Mouse (Mus musculus) erythroblast, adult 5-6 weeks (primary cell): ENCODE results near the gene Adssl1. TPM values are rescaled to one million over a fixed set of nuclear protein-coding genes. Genes with fewer than 3 reads are reported as not detected.

ENCODE experiments used
- ATAC-seq: replicated peaks from 2 replicates; pipeline ENCODE4 v1.8.0; 2016; ENCODE audit warnings: moderate number of reproducible peaks, mild to moderate bottlenecking, moderate TSS enrichment, inconsistent platforms; ENCODE audit not compliant: poor library complexity, low FRiP score, severe bottlenecking
- total RNA-seq, 2 experiments: library from RNA; stranded (forward) in 1 of 2; stranded (reverse) in 1 of 2; fragments of 150-400 nt in 1 of 2; fragments of 200-764, 138-1000 nt in 1 of 2; gene quantifications; 2 replicates each; pipeline versions ENCODE4 v1.2.3 to v1.2.4; 2015 to 2017; ENCODE audit warnings: low replicate concordance in 2 of 2

Gene Adssl1
- total RNA-seq, 2 experiments from 2014 or later: 24.4 to 32.3 TPM

DNA sequence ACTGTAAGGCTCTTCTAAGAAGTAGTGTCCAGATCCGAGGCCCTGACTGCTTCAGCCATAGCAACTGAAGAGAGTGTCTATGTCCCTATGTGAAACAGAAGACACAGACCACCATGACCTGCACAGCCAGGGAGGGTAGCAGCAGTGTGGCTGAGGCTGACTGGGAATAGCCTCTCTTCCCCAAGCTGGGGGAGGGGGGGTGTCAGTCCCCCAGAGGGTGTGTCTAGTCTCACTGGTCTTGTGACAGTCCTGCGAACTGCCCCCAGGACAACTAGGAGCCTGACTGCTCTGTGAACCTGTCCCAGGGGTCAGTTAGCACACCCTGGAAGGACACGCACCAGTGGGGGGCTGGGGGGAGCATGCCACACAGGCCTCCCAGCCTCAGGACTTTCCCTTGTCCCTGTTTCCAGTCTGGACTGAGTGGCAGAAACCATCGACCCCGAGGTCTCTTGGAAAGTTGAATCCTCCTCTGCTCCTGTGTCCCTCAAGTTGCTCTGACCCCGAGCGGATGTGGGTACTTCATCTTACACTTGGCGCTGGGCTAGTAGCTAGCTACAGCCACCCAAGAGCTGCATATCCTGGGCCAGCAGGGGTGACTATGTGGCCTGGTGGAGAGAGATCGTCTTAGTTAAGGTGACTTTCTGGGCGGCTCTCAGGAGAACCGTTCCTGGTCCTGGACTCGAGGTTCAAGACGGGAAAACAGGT is 712 bp upstream of the Adssl1 start:
- no peak for ATAC-seq

GRCm38 (mm10) chr12:112620354-112621061 is 663 bp downstream of the Adssl1 start:
- no peak for ATAC-seq

DNA sequence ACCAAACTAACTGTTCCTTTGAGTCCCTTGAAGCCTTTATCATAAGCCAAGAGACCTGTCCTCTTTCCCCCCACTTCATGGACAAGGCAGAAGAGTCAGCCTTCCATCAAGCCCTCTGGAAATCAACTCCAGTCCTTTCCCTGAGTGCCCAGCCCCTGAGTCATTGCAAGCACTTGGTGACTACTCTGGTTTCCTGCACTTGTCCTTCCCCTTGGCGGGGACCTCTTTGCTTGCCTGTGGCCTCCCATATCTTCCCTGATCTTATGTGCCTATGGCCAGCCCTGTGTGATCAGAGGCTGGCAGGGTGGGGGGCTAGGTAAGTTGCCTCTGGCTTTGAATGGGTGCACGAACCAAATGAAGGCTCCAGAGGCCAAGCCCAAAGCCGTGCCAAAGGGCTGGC is 2.1 kb downstream of the Adssl1 start:
- ATAC-seq: no peak

- ATAC-seq: peak; percentile 51; the same call in 1 of the 2 replicates
These were observed 3.9 kb downstream of the Adssl1 start for GRCm38 (mm10) chr12:112623742-112624141.

DNA sequence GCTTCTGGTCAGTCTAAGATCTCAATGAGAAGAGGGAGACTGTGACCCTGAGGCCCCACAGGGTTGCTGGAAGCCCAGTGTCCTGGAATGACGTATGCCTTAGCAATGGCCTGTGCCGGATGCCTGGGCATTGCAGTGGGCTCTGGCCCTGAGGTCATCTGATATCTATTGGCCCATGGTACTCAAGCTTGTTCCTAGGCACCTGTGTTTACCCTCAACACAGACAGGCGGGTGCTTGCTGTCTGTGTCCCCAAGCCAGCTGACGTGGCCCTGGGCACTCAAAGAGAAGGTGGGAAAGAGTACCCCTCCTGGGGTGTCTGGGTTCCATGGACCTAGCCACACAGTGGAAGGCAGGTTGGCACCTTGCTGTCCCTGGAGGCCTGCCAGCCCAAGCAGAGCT is 5.9 kb downstream of the Adssl1 start:
- no peak for ATAC-seq

GRCm38 (mm10) chr12:112626455-112626854 is 6.6 kb downstream of the Adssl1 start:
- ATAC-seq: no peak

DNA sequence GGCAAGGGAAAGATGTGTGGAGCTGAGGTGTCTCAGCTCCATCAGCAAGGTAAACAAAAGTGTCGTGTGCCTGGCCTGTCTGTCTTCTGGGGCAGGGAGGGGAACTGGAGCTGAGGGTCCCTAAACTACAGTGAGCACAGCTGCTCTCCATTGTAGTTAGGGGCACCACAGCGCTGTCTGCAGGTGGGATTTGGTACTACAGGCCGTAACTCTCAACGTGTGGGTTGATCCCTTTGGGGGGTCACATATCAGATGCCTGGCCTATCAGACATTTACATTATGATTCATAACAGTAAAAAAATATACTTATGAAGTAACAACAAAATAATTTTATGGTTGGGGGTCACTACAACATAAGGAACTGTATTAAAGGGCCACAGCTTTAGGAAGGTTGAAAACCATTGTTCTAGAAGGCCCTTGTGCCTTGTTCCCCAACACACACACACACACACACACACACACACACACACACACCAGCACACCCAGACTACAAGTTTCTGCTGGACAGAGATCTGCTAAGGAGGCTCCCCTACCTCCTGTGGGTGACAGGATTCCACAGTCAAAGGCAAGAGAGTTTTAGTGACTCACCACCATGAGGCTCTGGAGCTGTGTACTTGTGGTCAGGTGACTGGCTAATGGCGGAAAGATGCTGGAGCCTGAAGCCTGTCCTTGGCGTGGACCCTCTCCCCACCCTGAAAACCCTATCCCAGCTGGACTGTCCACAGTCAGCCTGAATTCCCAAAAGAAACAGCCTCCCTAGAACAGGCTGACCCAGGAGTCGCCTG is 7.4 kb downstream of the Adssl1 start:
- no peak for ATAC-seq

DNA sequence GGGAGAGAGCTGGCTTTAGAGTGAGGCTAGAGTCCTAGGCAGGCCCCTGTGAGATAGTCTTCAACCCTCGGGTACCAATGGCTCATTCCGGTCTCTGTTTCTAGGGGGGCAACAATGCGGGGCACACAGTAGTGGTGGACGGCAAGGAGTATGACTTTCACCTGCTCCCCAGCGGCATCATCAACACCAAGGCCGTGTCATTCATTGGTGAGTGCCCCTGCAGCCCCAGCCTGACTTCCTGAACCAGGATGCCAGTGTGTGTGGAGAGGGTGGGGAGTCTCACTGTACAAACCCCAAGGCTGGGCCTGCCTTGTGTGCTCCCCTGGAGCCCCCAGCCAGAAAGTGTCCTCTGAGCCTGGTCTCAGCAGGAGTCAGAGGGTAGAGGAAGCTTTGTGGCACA is 8.4 kb downstream of the Adssl1 start:
- ATAC-seq: no peak

DNA sequence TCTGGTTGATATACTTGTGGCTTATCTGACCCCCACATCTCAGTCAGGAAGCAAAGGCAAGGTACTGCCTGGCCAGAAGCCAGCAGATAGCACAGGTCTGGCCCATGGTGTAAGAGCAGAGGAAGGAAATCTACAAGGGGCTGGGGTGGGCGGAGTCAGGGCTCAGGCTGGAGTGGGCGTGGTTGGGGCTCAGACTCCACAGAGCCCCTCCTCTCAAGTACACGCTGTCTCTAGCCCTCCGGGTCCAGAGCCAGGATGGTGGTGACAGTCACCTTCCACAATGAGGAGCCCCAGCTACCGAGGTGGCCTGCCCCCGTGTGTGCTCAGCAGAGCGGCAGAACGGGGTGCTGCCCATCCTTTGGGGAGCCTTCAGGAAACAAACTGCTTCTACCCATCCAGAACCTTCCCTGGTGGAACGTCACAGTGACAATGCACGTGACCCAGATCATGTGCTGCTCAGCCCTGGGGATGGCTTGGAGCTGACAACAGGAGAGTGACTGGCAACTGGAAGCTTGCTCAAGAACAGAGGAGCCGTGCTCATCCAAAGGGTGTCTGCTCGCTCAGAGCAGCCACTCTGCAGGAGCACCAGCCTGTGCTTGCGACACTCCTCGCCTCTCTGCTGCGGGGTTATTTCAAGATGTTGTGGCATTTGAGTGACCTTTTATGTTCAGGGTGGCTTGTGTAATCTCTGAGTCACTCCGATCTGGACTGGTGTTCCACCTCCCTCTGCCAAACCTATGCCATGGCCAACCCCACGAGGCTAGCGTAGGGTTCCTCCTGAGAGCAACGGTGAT is 9.3 kb downstream of the Adssl1 start:
- ATAC-seq: no peak

DNA sequence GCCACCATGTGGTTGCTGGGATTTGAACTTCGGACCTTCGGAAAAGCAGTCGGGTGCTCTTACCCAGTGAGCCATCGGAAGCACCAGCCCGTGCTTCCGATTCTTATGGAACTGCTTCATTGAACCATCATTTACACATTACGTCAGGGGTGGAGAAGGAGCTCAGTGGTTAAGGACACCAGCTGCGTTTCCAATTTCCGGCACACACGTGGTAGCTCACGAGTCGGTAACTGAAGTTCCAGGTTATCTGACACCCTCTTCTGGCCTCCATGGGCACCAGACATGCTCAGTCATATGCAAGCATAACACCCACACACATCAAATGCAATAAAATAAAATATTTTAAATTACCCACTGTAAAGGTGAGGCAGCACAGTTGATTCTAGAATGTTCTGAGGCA is 10.2 kb downstream of the Adssl1 start:
- no peak for ATAC-seq

- ATAC-seq: no peak
These were observed 11.0 kb downstream of the Adssl1 start for GRCm38 (mm10) chr12:112630796-112631195.

DNA sequence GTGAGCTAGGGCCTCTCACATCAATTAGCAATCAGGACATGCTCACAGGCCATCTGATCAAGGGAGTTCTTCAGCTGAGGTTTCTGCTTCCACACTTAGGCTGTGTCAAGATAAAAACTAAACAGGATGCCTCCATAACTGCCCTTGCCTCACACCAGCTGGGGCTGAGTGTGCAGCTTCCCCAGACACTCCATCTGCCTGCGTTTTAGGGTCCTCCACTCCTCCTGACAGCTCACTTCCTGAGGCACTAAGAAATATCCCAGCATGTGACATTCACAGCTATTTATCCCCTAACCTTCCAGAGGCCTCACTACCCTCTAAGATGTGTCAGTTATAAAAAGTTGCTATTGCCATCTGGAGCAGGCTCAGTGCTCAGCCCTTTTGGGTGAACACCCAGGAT is 11.6 kb downstream of the Adssl1 start:
- ATAC-seq: no peak

DNA sequence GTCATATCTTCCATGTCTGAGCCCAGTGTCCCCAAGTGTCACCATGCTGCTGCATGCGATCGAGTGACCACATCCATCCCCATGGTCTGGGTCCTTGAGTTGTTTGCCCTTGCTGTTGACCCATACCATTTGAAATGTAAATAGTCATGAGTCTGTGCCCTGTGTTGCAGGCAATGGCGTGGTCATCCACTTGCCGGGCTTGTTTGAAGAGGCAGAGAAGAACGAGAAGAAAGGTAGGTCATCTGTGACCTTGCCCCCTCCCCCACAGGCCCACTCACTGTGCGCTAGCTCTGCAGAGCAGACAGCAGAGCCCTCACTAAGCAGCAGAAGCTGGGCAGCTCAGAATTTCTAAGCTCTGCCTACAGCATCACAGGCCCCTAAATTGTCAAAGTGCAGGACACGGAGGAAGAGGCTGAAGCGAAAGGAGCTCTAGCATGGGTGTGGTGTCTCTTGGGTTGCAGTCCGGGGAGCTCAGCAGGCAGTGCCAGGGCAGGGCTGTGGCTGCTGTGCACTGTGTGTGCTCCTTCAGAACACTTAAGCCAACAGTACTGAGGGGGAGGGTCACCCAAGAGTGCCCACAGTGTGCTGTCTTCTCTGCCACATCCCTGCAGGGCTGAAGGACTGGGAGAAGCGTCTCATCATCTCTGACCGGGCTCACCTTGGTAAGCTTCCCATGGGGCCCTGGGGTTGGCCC is 12.4 kb downstream of the Adssl1 start:
- ATAC-seq: no peak

DNA sequence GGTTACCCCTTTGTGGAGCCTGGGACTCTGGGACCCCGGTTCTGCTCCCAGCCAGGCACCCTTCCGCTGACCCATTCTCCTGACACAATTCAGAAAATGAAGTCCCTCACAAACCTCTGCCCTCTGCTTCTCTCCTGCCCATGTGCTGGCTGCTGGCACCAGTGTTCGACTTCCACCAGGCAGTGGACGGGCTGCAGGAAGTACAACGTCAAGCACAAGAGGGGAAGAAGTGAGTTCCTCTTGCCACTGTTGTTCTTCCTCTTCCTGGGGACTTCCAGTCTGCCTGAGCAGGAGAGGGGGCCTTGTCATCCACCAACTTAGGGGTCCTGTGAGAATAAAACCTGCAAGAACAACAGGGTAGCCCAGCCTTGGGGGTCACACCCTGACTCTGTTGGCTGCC is 13.1 kb downstream of the Adssl1 start:
- no peak for ATAC-seq

GRCm38 (mm10) chr12:112633686-112634085 is 13.8 kb downstream of the Adssl1 start:
- ATAC-seq: no peak

DNA sequence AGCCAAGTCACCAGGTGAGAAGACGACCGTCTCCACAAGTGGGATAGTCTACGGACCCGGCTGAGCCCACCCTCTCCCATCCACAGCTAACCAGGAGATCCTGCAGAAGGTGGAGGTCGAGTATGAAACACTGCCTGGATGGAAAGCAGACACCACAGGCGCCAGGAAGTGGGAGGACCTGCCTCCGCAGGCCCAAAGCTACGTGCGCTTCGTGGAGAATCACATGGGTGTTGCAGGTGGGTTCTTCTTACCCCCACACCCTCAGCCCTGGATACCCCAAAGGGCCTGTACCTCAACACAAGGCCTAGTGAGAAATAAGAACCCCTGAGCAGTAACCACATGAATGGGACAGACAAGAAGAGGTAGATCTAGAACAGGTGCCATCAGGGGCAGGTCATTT is 19.7 kb downstream of the Adssl1 start:
- ATAC-seq: no peak

GRCm38 (mm10) chr12:112643126-112643525 is 23.3 kb downstream of the Adssl1 start:
- no peak for ATAC-seq

DNA sequence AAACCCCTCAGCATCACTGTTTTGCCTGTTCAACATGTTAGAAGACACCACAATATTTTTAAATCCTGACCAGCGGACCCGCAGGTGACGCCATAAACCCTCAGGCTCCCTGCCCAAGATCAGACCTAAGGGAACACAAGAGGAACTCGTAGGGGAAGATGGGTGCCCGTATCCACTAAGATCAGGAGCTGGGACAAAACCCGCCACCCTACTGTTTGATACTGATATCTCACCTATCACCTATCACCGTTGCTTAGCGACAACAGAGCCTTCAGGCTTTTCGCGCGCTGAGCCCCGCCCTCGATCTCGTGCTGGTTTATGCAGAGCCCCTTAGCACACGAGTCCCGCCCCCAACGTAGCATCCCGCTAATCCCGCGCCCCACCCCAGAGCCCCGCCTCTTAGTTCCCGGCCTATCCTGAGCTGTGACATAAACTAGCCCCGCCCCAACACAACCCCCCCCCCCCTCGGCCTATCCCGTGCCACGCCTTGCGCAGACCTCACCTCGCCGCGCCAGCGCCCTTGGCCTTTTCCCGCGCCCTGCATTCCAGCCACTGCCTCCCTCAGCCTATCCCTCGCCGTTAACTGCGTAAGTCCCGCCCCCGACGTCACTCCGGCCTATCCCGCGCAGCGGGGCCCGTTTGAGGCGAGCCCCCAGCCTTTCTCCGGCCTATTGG is 24.5 kb downstream of the Adssl1 start, which contains the start of gene Siva1:
Gene Siva1, plus strand, starts transcription at position 500 of the 675 bp plus-strand sequence.
- ATAC-seq: peak; percentile 91
